Mouse (Mus musculus): ENCODE data around the gene Ubxn10. TPM values are rescaled to one million over a fixed set of nuclear protein-coding genes. Genes with fewer than 3 reads are reported as not detected.

Ubxn10 gene
- total and polyA plus RNA-seq, 2 experiments, result under 0.01 to 0.05 TPM

GRCm38 (mm10) chr4:138775435-138775834, 38.5 kb upstream of the Ubxn10 start, which contains the start of gene Pla2g2d:
Pla2g2d (plus strand) TSS chr4:138775735.
- TF ChIP-seq CTCF (IDR thresholded peaks at IDR 0.05; ENCODE audit: low read depth, low read length) (no peak), POLR2A (IDR thresholded peaks at IDR 0.05; ENCODE audit: extremely low read depth, insufficient read depth, low read length) (no peak)
- 86% methylated on average over 6 of the region's 6 CpGs for WGBS
- no peaks in the 10 kb centered on the region for H3K36me3 ChIP-seq (ENCODE audit: control insufficient read depth, insufficient read depth, low read length)
- H3K27ac ChIP-seq (replicated peaks; ENCODE audit: insufficient read depth, low read depth, low read length), result no peak within 1 kb of the TSS
- no peak within 1 kb of the TSS for H3K9ac ChIP-seq (ENCODE audit: low read depth, low read length)
- no peaks in the 10 kb centered on the region for H3K4me1 ChIP-seq (ENCODE audit: control insufficient read depth, insufficient read depth, low read length)
- no peak within 1 kb of the TSS for H3K4me3 ChIP-seq (ENCODE audit: insufficient read depth, low read depth, low read length)
- H3K27me3 ChIP-seq (ENCODE audit: control insufficient read depth, insufficient read depth, low read length), result no peaks in the 10 kb centered on the region
- no peak for DNase-seq (ENCODE audit: extremely low read depth, low read depth, low spot score)
- no peaks in the 10 kb centered on the region for H3K79me2 ChIP-seq (ENCODE audit: control insufficient read depth, insufficient read depth, low read length)

DNA sequence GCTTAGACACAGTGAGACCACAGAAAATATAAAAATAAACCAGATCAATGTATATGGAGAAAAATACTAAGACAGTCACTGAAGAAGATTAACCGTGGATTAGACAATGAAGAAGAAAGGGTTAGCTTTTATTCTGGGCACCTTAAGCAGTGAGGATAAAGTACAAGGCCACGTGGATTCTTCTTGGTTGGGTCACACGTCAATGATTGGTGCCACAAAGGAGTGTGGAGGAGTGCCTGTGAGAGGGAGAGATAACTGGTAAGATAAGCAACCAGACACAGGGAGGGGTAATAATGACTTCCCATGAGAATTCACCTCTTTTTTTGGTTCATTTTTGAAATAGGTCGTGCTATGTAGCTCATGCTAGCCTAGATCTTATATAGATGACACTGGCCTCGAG, 35.4 kb upstream of the Ubxn10 start:
- no peak for DNase-seq (ENCODE audit: extremely low read depth, low read depth, low spot score)
- TF ChIP-seq POLR2A (IDR thresholded peaks at IDR 0.05; ENCODE audit: extremely low read depth, insufficient read depth, low read length) (no peak), CTCF (IDR thresholded peaks at IDR 0.05; ENCODE audit: low read depth, low read length) (no peak)
- 75% methylated on average over 5 of the region's 5 CpGs for WGBS
- H3K36me3 ChIP-seq (ENCODE audit: control insufficient read depth, insufficient read depth, low read length), result no peaks in the 10 kb centered on the region
- H3K27me3 ChIP-seq (ENCODE audit: control insufficient read depth, insufficient read depth, low read length), result no peaks in the 10 kb centered on the region
- H3K79me2 ChIP-seq (ENCODE audit: control insufficient read depth, insufficient read depth, low read length), result no peaks in the 10 kb centered on the region
- H3K27ac ChIP-seq (replicated peaks; ENCODE audit: insufficient read depth, low read depth, low read length), result no peak overlapping the region
- H3K4me1 ChIP-seq (ENCODE audit: control insufficient read depth, insufficient read depth, low read length), result no peaks in the 10 kb centered on the region
- no peak overlapping the region for H3K4me3 ChIP-seq (ENCODE audit: insufficient read depth, low read depth, low read length)
- H3K9ac ChIP-seq (ENCODE audit: low read depth, low read length), result no peak overlapping the region

DNA sequence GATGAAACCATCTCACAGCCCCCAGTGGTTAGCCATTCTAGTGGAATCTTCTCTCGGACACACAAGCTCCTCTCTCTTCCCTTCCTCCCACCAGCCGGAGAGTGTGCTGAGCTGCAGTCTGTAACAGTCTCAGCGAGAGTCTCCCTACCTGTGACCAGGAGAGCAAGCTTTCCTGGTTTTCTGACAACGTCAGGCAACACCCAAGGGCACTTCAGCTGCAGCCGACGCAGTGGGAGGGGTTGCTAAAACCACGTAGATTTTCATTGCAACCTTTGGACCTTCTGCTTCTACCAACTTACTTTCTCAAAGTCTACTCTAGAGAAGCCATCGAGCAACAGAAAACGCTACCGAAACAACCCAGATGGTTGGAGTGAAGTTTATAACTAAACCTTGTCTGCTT, 35.0 kb upstream of the Ubxn10 start:
- Histone ChIP-seq H3K4me3 (ENCODE audit: insufficient read depth, low read depth, low read length) (no peak overlapping the region), H3K27me3 (ENCODE audit: control insufficient read depth, insufficient read depth, low read length) (no peaks in the 10 kb centered on the region), H3K4me1 (ENCODE audit: control insufficient read depth, insufficient read depth, low read length) (no peaks in the 10 kb centered on the region), H3K27ac (replicated peaks; ENCODE audit: insufficient read depth, low read depth, low read length) (no peak overlapping the region), H3K9ac (ENCODE audit: low read depth, low read length) (no peak overlapping the region), H3K36me3 (ENCODE audit: control insufficient read depth, insufficient read depth, low read length) (no peaks in the 10 kb centered on the region), H3K79me2 (ENCODE audit: control insufficient read depth, insufficient read depth, low read length) (no peaks in the 10 kb centered on the region)
- 60% methylated on average over 10 of the region's 10 CpGs for WGBS
- DNase-seq (ENCODE audit: extremely low read depth, low read depth, low spot score), result no peak
- TF ChIP-seq POLR2A (IDR thresholded peaks at IDR 0.05; ENCODE audit: extremely low read depth, insufficient read depth, low read length), result no peak
- no peak for TF ChIP-seq CTCF (IDR thresholded peaks at IDR 0.05; ENCODE audit: low read depth, low read length)

DNA sequence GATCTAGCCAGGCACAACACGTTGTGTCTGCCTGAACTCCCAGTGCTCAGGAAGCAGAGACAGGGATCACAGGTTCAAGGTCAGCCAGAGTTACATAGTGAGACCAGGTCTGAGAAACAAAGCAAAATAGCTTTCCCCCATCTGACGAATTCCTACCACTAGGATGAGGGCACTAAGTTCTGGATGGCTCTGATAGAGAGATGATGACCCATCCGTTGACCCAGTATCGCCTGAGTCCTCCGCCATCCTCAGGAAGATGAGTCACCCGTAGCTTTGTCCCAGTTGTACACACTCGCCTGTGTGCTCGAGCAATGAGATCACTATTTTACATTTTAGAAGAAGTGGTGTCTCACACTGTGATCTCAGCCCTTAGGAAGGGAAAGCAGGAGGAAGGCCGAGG, 25.3 kb upstream of the Ubxn10 start:
- no peak overlapping the region for H3K4me3 ChIP-seq (ENCODE audit: insufficient read depth, low read depth, low read length)
- no peaks in the 10 kb centered on the region for H3K79me2 ChIP-seq (ENCODE audit: control insufficient read depth, insufficient read depth, low read length)
- no peak overlapping the region for H3K9ac ChIP-seq (ENCODE audit: low read depth, low read length)
- no peaks in the 10 kb centered on the region for H3K4me1 ChIP-seq (ENCODE audit: control insufficient read depth, insufficient read depth, low read length)
- no peaks in the 10 kb centered on the region for H3K36me3 ChIP-seq (ENCODE audit: control insufficient read depth, insufficient read depth, low read length)
- WGBS, result 57% methylated on average over 9 of the region's 9 CpGs
- no peak overlapping the region for H3K27ac ChIP-seq (replicated peaks; ENCODE audit: insufficient read depth, low read depth, low read length)
- TF ChIP-seq CTCF (IDR thresholded peaks at IDR 0.05; ENCODE audit: low read depth, low read length) (no peak), POLR2A (IDR thresholded peaks at IDR 0.05; ENCODE audit: extremely low read depth, insufficient read depth, low read length) (no peak)
- DNase-seq (ENCODE audit: extremely low read depth, low read depth, low spot score), result no peak
- H3K27me3 ChIP-seq (ENCODE audit: control insufficient read depth, insufficient read depth, low read length), result no peaks in the 10 kb centered on the region

DNA sequence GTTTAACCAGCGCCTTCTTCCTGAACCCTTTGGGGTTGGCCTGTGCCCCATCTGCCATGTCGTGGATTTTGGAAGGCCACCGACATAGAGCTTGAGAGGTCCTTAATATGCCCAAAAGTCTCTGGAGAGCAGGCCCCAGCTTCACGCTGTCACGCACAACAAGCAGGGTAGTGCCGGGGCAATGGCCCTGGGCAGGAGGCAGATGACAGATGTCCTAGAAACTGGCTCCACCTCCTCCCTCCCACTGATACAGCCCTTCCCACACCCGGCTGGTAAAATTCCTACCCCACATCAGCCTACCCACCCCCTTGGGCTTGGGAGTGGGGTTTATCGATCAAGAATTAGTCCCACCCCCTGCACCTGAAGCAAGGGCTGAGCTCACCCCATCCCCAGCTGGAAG, 20.4 kb upstream of the Ubxn10 start, which contains the start of gene Pla2g2f:
Pla2g2f (minus strand) TSS at position 211 of the 400 bp plus-strand sequence.
- no peaks in the 10 kb centered on the region; the same call in 1 of the 2 replicates for H3K27me3 ChIP-seq (ENCODE audit: control insufficient read depth, insufficient read depth, low read length)
- H3K79me2 ChIP-seq (ENCODE audit: control insufficient read depth, insufficient read depth, low read length), result no peaks in the 10 kb centered on the region
- no peak for TF ChIP-seq CTCF (IDR thresholded peaks at IDR 0.05; ENCODE audit: low read depth, low read length)
- no peak for TF ChIP-seq POLR2A (IDR thresholded peaks at IDR 0.05; ENCODE audit: extremely low read depth, insufficient read depth, low read length)
- H3K27ac ChIP-seq (replicated peaks; ENCODE audit: insufficient read depth, low read depth, low read length), result no peak within 1 kb of the TSS
- no peak for DNase-seq (ENCODE audit: extremely low read depth, low read depth, low spot score)
- WGBS, result 90% methylated on average over 8 of the region's 8 CpGs
- no peak within 1 kb of the TSS for H3K9ac ChIP-seq (ENCODE audit: low read depth, low read length)
- H3K4me3 ChIP-seq (ENCODE audit: insufficient read depth, low read depth, low read length), result no peak within 1 kb of the TSS
- no peaks in the 10 kb centered on the region for H3K4me1 ChIP-seq (ENCODE audit: control insufficient read depth, insufficient read depth, low read length)
- no peaks in the 10 kb centered on the region for H3K36me3 ChIP-seq (ENCODE audit: control insufficient read depth, insufficient read depth, low read length)

- Histone ChIP-seq H3K4me3 (ENCODE audit: insufficient read depth, low read depth, low read length) (no peak overlapping the region), H3K27me3 (ENCODE audit: control insufficient read depth, insufficient read depth, low read length) (no peaks in the 10 kb centered on the region; the same call in 1 of the 2 replicates), H3K79me2 (ENCODE audit: control insufficient read depth, insufficient read depth, low read length) (no peaks in the 10 kb centered on the region), H3K36me3 (ENCODE audit: control insufficient read depth, insufficient read depth, low read length) (no peaks in the 10 kb centered on the region), H3K4me1 (ENCODE audit: control insufficient read depth, insufficient read depth, low read length) (no peaks in the 10 kb centered on the region), H3K9ac (ENCODE audit: low read depth, low read length) (no peak overlapping the region), H3K27ac (replicated peaks; ENCODE audit: insufficient read depth, low read depth, low read length) (no peak overlapping the region)
- no peak for DNase-seq (ENCODE audit: extremely low read depth, low read depth, low spot score)
- TF ChIP-seq POLR2A (IDR thresholded peaks at IDR 0.05; ENCODE audit: extremely low read depth, insufficient read depth, low read length) (no peak), CTCF (IDR thresholded peaks at IDR 0.05; ENCODE audit: low read depth, low read length) (no peak)
- 85% methylated on average over 11 of the region's 11 CpGs for WGBS
Measured at GRCm38 (mm10) chr4:138755983-138756382, 19.0 kb upstream of the Ubxn10 start.

Data from liver, adult 2 months (tissue).